Mouse (Mus musculus) erythroblast, embryonic 14.5 days (primary cell): Measurements from ENCODE around the gene Ccdc83. TPM values are rescaled to one million over a fixed set of nuclear protein-coding genes. Genes with fewer than 3 reads are reported as not detected.

Experiments
- H3K27me3 ChIP-seq: 2 replicates; pipeline ENCODE4 v1.6.1; 2012; ENCODE audit warnings: inconsistent platforms; ENCODE audit not compliant: control insufficient read depth
- H3K36me3 ChIP-seq: 2 replicates; pipeline ENCODE4 v1.6.1; 2012; ENCODE audit warnings: mild to moderate bottlenecking, inconsistent platforms; ENCODE audit not compliant: control insufficient read depth
- H3K4me1 ChIP-seq: 2 replicates; pipeline ENCODE4 v1.6.1; 2012; ENCODE audit warnings: inconsistent platforms; ENCODE audit not compliant: control insufficient read depth
- H3K4me3 ChIP-seq: replicated peaks from 2 replicates; pipeline ENCODE3; 2012; ENCODE audit warnings: moderate library complexity, mild to moderate bottlenecking, inconsistent platforms
- H3K9me3 ChIP-seq: 2 replicates; pipeline ENCODE4 v1.6.1; 2012; ENCODE audit warnings: low read length, inconsistent platforms, mixed read lengths; ENCODE audit not compliant: control insufficient read depth
- GATA1 ChIP-seq: IDR thresholded peaks from 2 replicates; pipeline ENCODE4 v1.6.1; 2012; ENCODE audit warnings: low read length, inconsistent platforms, mixed read lengths
- TAL1 ChIP-seq: IDR thresholded peaks from 3 replicates; pipeline ENCODE4 v1.6.1; 2012; ENCODE audit warnings: low read length, inconsistent platforms, mixed read lengths
- polyA plus RNA-seq: library from polyadenylated mRNA; stranded (reverse); fragments of >175 nt; gene quantifications from 2 replicates; pipeline ENCODE4 v1.2.3, GENCODE M21; 2012

The Ccdc83 gene
- polyA plus RNA-seq, 1 experiment = not detected

- Histone ChIP-seq H3K27me3 (no peaks in the 10 kb centered on the region), H3K4me1 (peaks cover 14% of the 10 kb centered on the region), H3K36me3 (peaks cover 100% of the 10 kb centered on the region), H3K9me3 (no peaks in the 10 kb centered on the region), H3K4me3 (no peak overlapping the region)
- TF ChIP-seq GATA1 (no peak), TAL1 (no peak)
Measured at GRCm38 (mm10) chr7:90200251-90200650, 65.3 kb downstream of the Ccdc83 start.

GRCm38 (mm10) chr7:90180635-90181034 is 84.9 kb downstream of the Ccdc83 start:
- Histone ChIP-seq H3K4me1 (no peaks in the 10 kb centered on the region), H3K9me3 (no peaks in the 10 kb centered on the region), H3K27me3 (no peaks in the 10 kb centered on the region), H3K36me3 (peaks cover 100% of the 10 kb centered on the region), H3K4me3 (no peak overlapping the region)
- no peak for TF ChIP-seq GATA1
- no peak for TF ChIP-seq TAL1

DNA sequence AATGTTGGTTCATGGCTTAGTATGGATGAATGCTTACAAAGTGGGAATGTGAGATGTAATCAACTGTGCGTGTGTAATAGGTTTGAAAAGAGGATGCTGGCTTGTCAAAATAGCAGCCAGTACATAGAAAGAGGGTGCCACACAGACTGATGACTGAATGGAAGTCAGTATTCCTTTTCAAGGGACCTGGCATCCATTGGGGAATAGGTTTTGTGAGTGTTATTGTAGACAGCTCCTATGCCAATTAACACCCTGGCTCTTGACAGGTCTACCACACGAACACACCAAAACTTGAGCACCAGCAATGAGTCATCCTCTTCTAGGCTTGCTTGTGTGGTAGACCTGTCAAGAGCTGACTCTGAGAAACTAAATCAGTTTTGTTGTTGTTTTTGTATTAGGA is 90.0 kb downstream of the Ccdc83 start:
- H3K4me3 ChIP-seq = no peak overlapping the region
- H3K4me1 ChIP-seq = no peaks in the 10 kb centered on the region
- H3K27me3 ChIP-seq = no peaks in the 10 kb centered on the region
- TF ChIP-seq TAL1 (no peak), GATA1 (no peak)
- no peaks in the 10 kb centered on the region for H3K9me3 ChIP-seq
- H3K36me3 ChIP-seq = peaks cover 100% of the 10 kb centered on the region

Other genes starting within 250 kb of the Ccdc83 start
- 29.3 and 37.6 TPM in 2 replicates for gene Picalm, start 135.6 kb downstream of the Ccdc83 start, polyA plus RNA-seq
- gene Sytl2, start 36.5 kb upstream of the Ccdc83 start, polyA plus RNA-seq = 0.06 TPM in 1 of 2 replicates, not detected in the other
- gene Ccdc89, start 160.8 kb upstream of the Ccdc83 start, polyA plus RNA-seq = not detected in 2 replicates
- gene Crebzf, start 177.0 kb upstream of the Ccdc83 start, polyA plus RNA-seq = 2.9 and 3.1 TPM in 2 replicates
- gene Tmem126a, start 191.5 kb upstream of the Ccdc83 start, polyA plus RNA-seq = 0.65 and 0.98 TPM in 2 replicates
- gene Tmem126b, start 210.2 kb upstream of the Ccdc83 start, polyA plus RNA-seq = 0.23 and 0.31 TPM in 2 replicates
- gene Dlg2, start 210.9 kb upstream of the Ccdc83 start, polyA plus RNA-seq = 0.02 TPM in 1 of 2 replicates, not detected in the other